In genomic region chr2:122381329-122382103, GRCm38 (mm10) we compare ENCODE assay signal across 12 mouse cellular contexts. TPM values are rescaled to one million over a fixed set of nuclear protein-coding genes. Genes with fewer than 3 reads are reported as not detected.
DNase-seq lines count a peak whose midpoint lies in the region; ATAC-seq and TF ChIP-seq lines count a peak whose summit lies in the region.
"Had no signal": no experiment of that assay in that cellular context is flagged by ENCODE, and none has a peak within 500 bp of the region (broad histone marks: within the 10 kb centered on the region; RNA-seq: fewer than 3 reads in every experiment).

No protein-coding gene starts in this region.

- no peak for ATAC-seq in liver, embryonic 12.5 days
- no peak for ATAC-seq in liver, embryonic 11.5 days (replicated peaks; ENCODE audit: low FRiP score)
- ATAC-seq in forebrain, embryonic 11.5 days (replicated peaks; ENCODE audit: low FRiP score) = no peak
- no peak for ATAC-seq in forebrain, postnatal 0 days
- ATAC-seq: forebrain, embryonic 15.5 days; intestine, postnatal 0 days had no signal

- H3K9ac ChIP-seq in liver, embryonic 12.5 days = no peak overlapping the region
- H3K9ac ChIP-seq in liver, embryonic 11.5 days (ENCODE audit: low read depth, low read length) = no peak overlapping the region
- H3K9ac ChIP-seq in forebrain, embryonic 11.5 days (ENCODE audit: low read length) = no peak overlapping the region
- H3K9ac ChIP-seq in forebrain, postnatal 0 days = no peak overlapping the region
- H3K9ac ChIP-seq: embryonic facial prominence, embryonic 13.5 days; forebrain, embryonic 15.5 days; liver, embryonic 15.5 days had no signal

- H3K4me3 ChIP-seq in liver, embryonic 12.5 days = no peak overlapping the region
- no peak overlapping the region for H3K4me3 ChIP-seq in liver, embryonic 11.5 days (ENCODE audit: low read depth, low read length)
- no peak overlapping the region for H3K4me3 ChIP-seq in forebrain, embryonic 11.5 days (ENCODE audit: low read depth, low read length)
- H3K4me3 ChIP-seq in forebrain, postnatal 0 days (ENCODE audit: low read depth, low read length) = no peak overlapping the region
- H3K4me3 ChIP-seq: forebrain, embryonic 15.5 days had no signal

- no peaks in the 10 kb centered on the region for H3K9me3 ChIP-seq in liver, embryonic 12.5 days (replicated peaks)
- H3K9me3 ChIP-seq in liver, embryonic 11.5 days (ENCODE audit: control insufficient read depth, low read length) = no peaks in the 10 kb centered on the region
- H3K9me3 ChIP-seq in forebrain, embryonic 11.5 days (ENCODE audit: control insufficient read depth, low read length) = no peaks in the 10 kb centered on the region
- no peaks in the 10 kb centered on the region for H3K9me3 ChIP-seq in forebrain, postnatal 0 days (ENCODE audit: low read length)
- H3K9me3 ChIP-seq: embryonic facial prominence, embryonic 13.5 days; forebrain, embryonic 15.5 days; liver, embryonic 15.5 days had no signal

- TF ChIP-seq CTCF in forebrain, postnatal 0 days (IDR thresholded peaks at IDR 0.05; ENCODE audit: low read depth) = no peak

- peak overlapping the region; percentile 61; the same call in 1 of the 2 replicates for H3K4me2 ChIP-seq in liver, embryonic 12.5 days
- H3K4me2 ChIP-seq in liver, embryonic 11.5 days = no peak overlapping the region
- no peak overlapping the region for H3K4me2 ChIP-seq in forebrain, embryonic 11.5 days (ENCODE audit: low read depth, low read length, severe bottlenecking)
- no peak overlapping the region for H3K4me2 ChIP-seq in forebrain, postnatal 0 days (ENCODE audit: low read depth)

- DNase-seq in adrenal gland, adult 2 months = peak; percentile 39
- no peak for DNase-seq in adrenal gland, adult 8-10 months
- no peak for DNase-seq in liver, embryonic 11.5 days (ENCODE audit: low spot score)
- DNase-seq in heart, postnatal 10 days = peak; percentile 16 to 64
- DNase-seq in kidney, postnatal 4 days = peak; percentile 20 to 37
- no peak for DNase-seq in forebrain, embryonic 11.5 days (ENCODE audit: low spot score)
- no peak for DNase-seq in forebrain, postnatal 0 days

- H3K36me3 ChIP-seq in liver, embryonic 12.5 days = no peaks in the 10 kb centered on the region
- H3K36me3 ChIP-seq in liver, embryonic 11.5 days (ENCODE audit: control insufficient read depth, insufficient read depth, low read length) = no peaks in the 10 kb centered on the region
- no peaks in the 10 kb centered on the region for H3K36me3 ChIP-seq in forebrain, embryonic 11.5 days (ENCODE audit: control insufficient read depth, insufficient read depth, low read length)
- no peaks in the 10 kb centered on the region for H3K36me3 ChIP-seq in forebrain, postnatal 0 days (ENCODE audit: insufficient read depth)
- H3K36me3 ChIP-seq: embryonic facial prominence, embryonic 13.5 days; forebrain, embryonic 15.5 days; liver, embryonic 15.5 days had no signal

- intact Hi-C loops in heart, postnatal 10 days (cut with DNase I) = loop anchor here (2.0 to 10.0 kb wide), 3 partner anchors 71 to 243 kb away; no protein-coding TSS in a partner anchor

- peaks cover 21% of the 10 kb centered on the region for H3K4me1 ChIP-seq in liver, embryonic 12.5 days
- H3K4me1 ChIP-seq in liver, embryonic 11.5 days (replicated peaks; ENCODE audit: control insufficient read depth, insufficient read depth, low read length) = no peaks in the 10 kb centered on the region
- H3K4me1 ChIP-seq in forebrain, embryonic 11.5 days (replicated peaks; ENCODE audit: control insufficient read depth, insufficient read depth, low read length) = no peaks in the 10 kb centered on the region
- H3K4me1 ChIP-seq in forebrain, postnatal 0 days (ENCODE audit: insufficient read depth) = no peaks in the 10 kb centered on the region
- H3K4me1 ChIP-seq: embryonic facial prominence, embryonic 13.5 days had no signal

- WGBS in liver, embryonic 12.5 days (ENCODE audit: insufficient replicate concordance) = 59% methylated on average over 16 of the region's 16 CpGs
- WGBS in liver, embryonic 11.5 days = 66% methylated on average over 16 of the region's 16 CpGs
- WGBS in forebrain, embryonic 11.5 days = 78% methylated on average over 16 of the region's 16 CpGs
- WGBS in forebrain, postnatal 0 days = 78% methylated on average over 16 of the region's 16 CpGs

- no peak overlapping the region for H3K27ac ChIP-seq in liver, embryonic 12.5 days
- no peak overlapping the region for H3K27ac ChIP-seq in liver, embryonic 11.5 days (ENCODE audit: low read depth, low read length)
- H3K27ac ChIP-seq in forebrain, embryonic 11.5 days (ENCODE audit: low read depth, low read length) = no peak overlapping the region
- H3K27ac ChIP-seq in forebrain, postnatal 0 days (ENCODE audit: low read depth, low read length) = no peak overlapping the region
- H3K27ac ChIP-seq: embryonic facial prominence, embryonic 13.5 days; forebrain, embryonic 15.5 days; liver, embryonic 15.5 days had no signal

- peaks cover 6% of the 10 kb centered on the region for H3K27me3 ChIP-seq in liver, embryonic 12.5 days (replicated peaks)
- no peaks in the 10 kb centered on the region; the same call in 1 of the 2 replicates for H3K27me3 ChIP-seq in liver, embryonic 11.5 days (replicated peaks; ENCODE audit: control insufficient read depth, insufficient read depth, low read length)
- no peaks in the 10 kb centered on the region for H3K27me3 ChIP-seq in forebrain, embryonic 11.5 days (ENCODE audit: control insufficient read depth, insufficient read depth, low read length)
- H3K27me3 ChIP-seq in forebrain, postnatal 0 days (ENCODE audit: insufficient read depth, low read length) = no peaks in the 10 kb centered on the region
- H3K27me3 ChIP-seq: embryonic facial prominence, embryonic 13.5 days; forebrain, embryonic 15.5 days; liver, embryonic 15.5 days had no signal

RNA-seq across cellular contexts. Expression of gene Shf, which starts 12.6 kb away (rescaled TPM):
- total RNA-seq in adrenal gland, adult 2 months (2021) = 10 to 100 TPM in 1 of 2 experiments, 1 to 10 TPM in 1; 6.0 to 13.0 TPM
- 12.3 and 15.9 TPM in 2 replicates for polyA plus RNA-seq in adrenal gland, adult 2 months (2012; rRNA removed)
- total RNA-seq in adrenal gland, adult 8-10 months (2022) = 10 to 100 TPM in 2 of 4 experiments, 1 to 10 TPM in 2; 8.1 to 18.5 (median 13.8) TPM
- polyA plus RNA-seq in liver, embryonic 12.5 days (2016; fragmentation: Nextera tagmentation; extraction: Ambion mirVana) = 2.0 TPM in 2 replicates
- 2.5 TPM in 2 replicates for polyA plus RNA-seq in liver, embryonic 11.5 days (2014; fragmentation: Nextera tagmentation; extraction: Ambion mirVana)
- 1 to 10 TPM; 7.9 to 9.6 TPM for total RNA-seq in heart, postnatal 10 days (2021)
- polyA plus RNA-seq in forebrain, embryonic 11.5 days (2014; fragmentation: Nextera tagmentation; extraction: Ambion mirVana) = 5.2 and 6.9 TPM in 2 replicates
- 69.3 and 70.7 TPM in 2 replicates for total RNA-seq in forebrain, postnatal 0 days (2014; rRNA removed)
- 6.7 and 7.7 TPM in 2 replicates for polyA plus RNA-seq in forebrain, postnatal 0 days (2015; fragmentation: Nextera tagmentation; extraction: Ambion mirVana)

RNA-seq across cellular contexts. Expression of gene Slc28a2, which starts 44.8 kb away (rescaled TPM):
- total RNA-seq in adrenal gland, adult 2 months (2021) = 1 to 10 TPM; 1.5 to 2.7 TPM
- 0.83 and 2.0 TPM in 2 replicates for polyA plus RNA-seq in adrenal gland, adult 2 months (2012; rRNA removed)
- 1 to 10 TPM in 3 of 4 experiments, under 1 TPM in 1; 0.84 to 4.8 (median 2.1) TPM for total RNA-seq in adrenal gland, adult 8-10 months (2022)
- 0.31 and 0.35 TPM in 2 replicates for polyA plus RNA-seq in liver, embryonic 12.5 days (2016; fragmentation: Nextera tagmentation; extraction: Ambion mirVana)
- 0.29 and 0.35 TPM in 2 replicates for polyA plus RNA-seq in liver, embryonic 11.5 days (2014; fragmentation: Nextera tagmentation; extraction: Ambion mirVana)
- total RNA-seq in heart, postnatal 10 days (2021) = 10 to 100 TPM; 23.0 to 32.1 TPM
- polyA plus RNA-seq in forebrain, embryonic 11.5 days (2014; fragmentation: Nextera tagmentation; extraction: Ambion mirVana) = not detected in 2 replicates
- 0.05 and 0.15 TPM in 2 replicates for total RNA-seq in forebrain, postnatal 0 days (2014; rRNA removed)
- 0.08 and 0.15 TPM in 2 replicates for polyA plus RNA-seq in forebrain, postnatal 0 days (2015; fragmentation: Nextera tagmentation; extraction: Ambion mirVana)
- polyA plus RNA-seq: embryonic facial prominence, embryonic 13.5 days; forebrain, embryonic 15.5 days had no signal

Comparison
In these comparisons a context has a peak if more than half of its experiments do, and no peak if none do; other contexts are left out.
1. DNase-seq: peak in adrenal gland, adult 2 months (single experiment), heart, postnatal 10 days (2 of 2) and kidney, postnatal 4 days (2 of 2); none in adrenal gland, adult 8-10 months (single experiment), liver, embryonic 11.5 days (single experiment), forebrain, embryonic 11.5 days (single experiment) and forebrain, postnatal 0 days (single experiment).